Mouse (Mus musculus): ENCODE data around the gene Tsc22d4.
"Not testable (repeated sequence)": the region's sequence is repeated elsewhere in the genome, so short reads cannot be mapped to it uniquely, and the experiment has no call there.

Tsc22d4 gene

GRCm38 (mm10) chr5:137745214-137746171 lies at the start of gene Tsc22d4:
Tsc22d4 (plus strand) TSS chr5:137745730.
- DNase-seq, result peak; percentile 87

- no peak for DNase-seq
These were observed 49.6 kb upstream of the Tsc22d4 start for GRCm38 (mm10) chr5:137695930-137696329.

- DNase-seq, result no peak
These were observed 46.5 kb upstream of the Tsc22d4 start for GRCm38 (mm10) chr5:137699080-137699479.

GRCm38 (mm10) chr5:137699850-137700249 lies 45.7 kb upstream of the Tsc22d4 start:
- DNase-seq, result no peak

GRCm38 (mm10) chr5:137705242-137705641 lies 40.3 kb upstream of the Tsc22d4 start:
- DNase-seq, result no peak

GRCm38 (mm10) chr5:137706913-137707633 lies 38.5 kb upstream of the Tsc22d4 start:
- no peak for DNase-seq

GRCm38 (mm10) chr5:137713454-137713853 lies 32.1 kb upstream of the Tsc22d4 start:
- DNase-seq, result no peak

- no peak for DNase-seq
These were observed 29.8 kb upstream of the Tsc22d4 start for GRCm38 (mm10) chr5:137715685-137716084.

GRCm38 (mm10) chr5:137718020-137718790 lies 27.3 kb upstream of the Tsc22d4 start:
- DNase-seq, result no peak

GRCm38 (mm10) chr5:137719088-137719487 lies 26.4 kb upstream of the Tsc22d4 start:
- DNase-seq, result no peak

- not testable (repeated sequence) for DNase-seq
These were observed 24.9 kb upstream of the Tsc22d4 start for GRCm38 (mm10) chr5:137720558-137721164.

GRCm38 (mm10) chr5:137723840-137724239 lies 21.7 kb upstream of the Tsc22d4 start:
- DNase-seq, result no peak

- no peak for DNase-seq
These were observed 18.8 kb upstream of the Tsc22d4 start for GRCm38 (mm10) chr5:137726767-137727166.

GRCm38 (mm10) chr5:137733638-137734288 lies 11.8 kb upstream of the Tsc22d4 start:
- peak; percentile 28 for DNase-seq

GRCm38 (mm10) chr5:137734289-137735061 lies 11.1 kb upstream of the Tsc22d4 start:
- DNase-seq, result peak; percentile 90

GRCm38 (mm10) chr5:137737400-137737940 lies 8.1 kb upstream of the Tsc22d4 start:
- DNase-seq, result no peak

GRCm38 (mm10) chr5:137738516-137738915 lies 7.0 kb upstream of the Tsc22d4 start:
- no peak for DNase-seq

- DNase-seq, result no peak
These were observed 6.1 kb upstream of the Tsc22d4 start for GRCm38 (mm10) chr5:137739471-137739870.

GRCm38 (mm10) chr5:137740506-137740905 lies 5.0 kb upstream of the Tsc22d4 start:
- no peak for DNase-seq

GRCm38 (mm10) chr5:137741023-137741931 lies 4.3 kb upstream of the Tsc22d4 start, which contains the start of gene Nyap1:
Nyap1 (minus strand) TSS chr5:137741607.
- DNase-seq, result peak; percentile 83
